Mouse (Mus musculus): ENCODE measurements at regions not wholly inside any gene's neighbourhood (a gene's known extent, or its start where the extent isn't known, plus 50 kb on each side); places are given as distances from the start of the nearest gene placed in this dataset.

DNA sequence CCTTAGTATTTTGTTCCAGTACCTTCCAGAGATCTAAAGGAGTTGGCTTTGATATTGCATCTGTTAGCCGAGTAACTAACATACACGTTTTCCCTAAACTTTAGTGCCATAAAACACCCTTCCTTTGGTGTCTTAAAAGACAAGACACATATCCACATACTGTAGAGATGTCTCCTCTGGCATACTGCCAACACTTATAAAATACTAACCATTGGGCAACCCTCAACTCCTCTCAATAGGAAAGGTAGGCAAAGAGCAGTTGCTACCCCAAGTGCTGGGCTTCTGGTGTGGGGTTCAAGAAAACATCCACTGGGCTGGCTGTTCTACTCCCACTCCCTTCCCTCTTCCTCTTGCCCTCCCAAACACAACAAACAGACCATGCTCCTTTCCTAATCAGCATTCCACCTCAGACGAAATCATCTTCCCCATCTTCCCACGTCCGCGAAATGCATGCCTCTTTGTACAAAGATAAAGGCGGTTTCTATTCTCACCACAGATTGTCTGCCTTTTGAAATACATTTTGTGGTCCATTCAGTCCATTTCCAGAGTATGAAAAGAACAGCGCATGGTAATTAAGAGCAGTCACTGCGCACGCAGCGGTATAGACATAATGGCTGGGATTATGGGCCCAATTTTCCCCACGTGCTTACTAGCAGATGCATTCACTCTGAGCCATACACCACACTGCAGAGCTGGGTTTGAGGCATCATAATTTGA is 409.9 kb upstream of the Tenm4 start:
- TF ChIP-seq CTCF (IDR thresholded peaks at IDR 0.05; ENCODE audit: insufficient read depth, low read depth, low read length) = no peak
- no peak for TF ChIP-seq POLR2A (IDR thresholded peaks at IDR 0.05; ENCODE audit: insufficient read depth, low read depth, low read length)

Data from olfactory bulb, adult 2 months (tissue).